Mouse (Mus musculus) kidney, postnatal 36 days (tissue): Measurements from ENCODE around the gene Gpc3.
"Not testable (repeated sequence)": the region's sequence is repeated elsewhere in the genome, so short reads cannot be mapped to it uniquely, and the experiment has no call there.

Experiments used
- DNase-seq, 2 experiments: peaks; one replicate each; pipeline ENCODE4 v3.0.0; 2021 to 2022; ENCODE audit warnings: mixed read lengths in 2 of 2

The Gpc3 gene

DNA sequence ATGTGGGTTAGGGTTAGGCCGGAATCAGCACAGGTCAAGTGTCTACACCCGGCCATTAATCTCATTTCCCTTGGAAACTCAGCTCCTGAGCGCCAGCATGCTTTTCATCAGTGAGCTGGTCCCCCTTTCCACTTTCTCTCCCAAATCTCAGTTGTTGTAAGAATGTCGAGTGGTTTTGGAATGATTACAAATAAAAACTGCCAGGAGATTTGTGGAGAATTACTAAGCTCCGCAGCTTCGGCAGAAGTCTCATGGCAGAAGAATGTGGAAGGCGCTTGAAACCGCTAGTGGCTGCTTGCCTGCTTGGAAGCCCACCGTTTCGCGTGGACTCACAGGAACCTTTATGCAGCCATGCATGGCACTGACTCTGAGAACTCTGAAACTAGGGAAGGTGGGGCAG is 351.8 kb downstream of the Gpc3 start:
- peak in 1 of 2 experiments; percentile 6 for DNase-seq

DNA sequence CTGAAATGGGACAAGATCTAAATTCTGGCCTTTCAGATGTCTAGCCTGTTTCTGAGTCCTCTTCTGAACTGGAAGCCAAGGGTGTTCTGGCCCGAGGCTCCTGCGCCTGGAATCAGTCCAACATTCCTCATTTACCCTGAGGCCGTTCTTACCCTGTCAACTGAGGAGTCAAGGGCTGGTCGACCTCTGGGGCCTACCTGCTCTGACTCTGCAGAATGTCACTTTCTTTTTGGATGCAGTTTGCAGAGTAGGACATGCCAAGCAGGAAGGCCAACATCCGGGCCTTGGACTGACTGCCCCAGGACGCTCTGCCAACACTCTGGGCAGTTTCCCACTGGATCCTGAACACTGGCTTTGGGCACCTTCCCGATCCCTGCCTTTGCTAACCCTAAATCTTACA is 352.2 kb downstream of the Gpc3 start:
- DNase-seq: peak; percentile 44 to 49

DNA sequence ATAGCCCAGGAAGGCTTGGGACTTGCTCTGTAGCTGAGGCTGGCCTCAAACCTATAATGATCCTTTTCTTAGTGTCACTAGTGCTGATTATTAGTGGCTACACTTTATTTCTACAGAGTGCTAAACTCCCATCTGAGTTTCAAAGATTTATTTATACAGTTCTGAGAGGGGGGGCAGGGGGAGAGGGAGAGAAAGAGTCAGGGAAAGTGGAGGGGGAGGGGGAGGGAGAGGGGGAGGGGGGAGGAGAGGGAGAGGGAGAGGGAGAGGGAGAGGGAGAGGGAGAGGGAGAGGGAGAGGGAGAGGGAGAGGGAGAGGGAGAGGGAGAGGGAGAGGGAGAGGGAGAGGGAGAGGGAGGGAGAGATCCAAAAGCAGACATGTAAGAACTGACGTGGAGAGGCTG is 354.0 kb downstream of the Gpc3 start:
- not testable (repeated sequence) for DNase-seq

DNA sequence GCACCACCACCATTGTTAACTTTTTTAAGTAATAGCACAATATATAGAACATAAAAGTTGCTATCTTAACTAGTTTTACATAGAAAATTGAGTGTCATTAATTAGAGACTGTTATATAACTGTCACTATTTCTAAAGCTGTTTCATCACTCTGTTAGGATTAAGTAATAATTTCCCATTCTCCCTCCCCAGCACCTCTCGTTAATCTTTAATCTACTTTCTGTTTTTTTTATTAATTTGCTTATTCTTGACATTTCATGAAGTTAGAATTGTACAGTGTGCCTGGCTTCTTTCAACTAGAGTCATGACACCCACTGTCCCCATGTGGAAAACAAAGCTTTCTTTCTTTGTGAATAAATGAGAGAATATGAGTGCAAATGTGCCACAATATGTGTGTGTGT is 359.2 kb downstream of the Gpc3 start:
- DNase-seq: peak in 1 of 2 experiments; percentile 2

DNA sequence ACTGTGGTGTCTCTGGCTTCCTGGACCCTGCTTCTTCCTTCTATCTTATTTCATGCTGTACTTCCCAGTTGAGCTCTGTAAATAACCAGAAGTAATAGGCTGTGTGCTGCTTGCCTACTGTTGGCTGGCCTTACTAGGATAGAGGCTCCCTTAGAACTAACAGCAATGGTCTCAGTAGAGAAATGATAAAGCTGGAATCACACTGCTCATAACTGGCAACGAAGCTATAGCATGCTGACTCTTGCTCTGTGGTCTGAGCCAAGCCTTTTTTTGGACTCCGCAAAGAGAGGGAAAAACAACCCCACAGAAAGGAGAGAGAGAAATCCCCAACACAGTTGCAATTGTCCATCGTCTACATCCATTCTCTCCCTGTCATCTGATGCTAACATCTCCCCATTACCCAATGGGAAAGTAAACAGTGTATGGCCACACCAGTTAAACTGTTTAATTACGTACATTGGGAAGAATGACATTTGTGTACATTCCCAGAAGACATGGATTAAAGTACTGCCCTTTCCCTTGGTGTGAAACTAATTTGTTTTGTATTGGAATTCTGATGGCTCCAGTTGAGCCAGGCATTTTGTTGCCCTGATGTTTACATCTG is 368.0 kb downstream of the Gpc3 start:
- DNase-seq: no peak

DNA sequence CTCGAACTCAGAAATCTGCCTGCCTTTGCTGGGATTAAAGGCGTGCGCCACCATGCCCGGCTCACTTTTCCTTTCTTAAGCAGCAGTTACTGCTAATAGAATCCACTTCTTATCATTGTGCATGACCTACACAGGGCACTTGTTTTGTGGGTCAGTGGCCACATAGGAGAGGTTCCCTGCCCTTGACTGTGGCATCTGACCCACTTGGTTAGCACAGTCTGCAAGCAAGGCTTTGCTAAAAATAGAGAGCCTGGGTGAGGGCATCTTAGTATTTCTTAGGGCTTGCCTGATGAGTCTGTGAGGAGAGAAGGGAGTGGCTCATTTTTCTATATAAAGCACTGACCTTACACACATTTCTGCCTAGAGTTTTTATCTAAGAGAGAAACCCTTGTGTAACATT is 376.3 kb downstream of the Gpc3 start:
- DNase-seq: no peak

DNA sequence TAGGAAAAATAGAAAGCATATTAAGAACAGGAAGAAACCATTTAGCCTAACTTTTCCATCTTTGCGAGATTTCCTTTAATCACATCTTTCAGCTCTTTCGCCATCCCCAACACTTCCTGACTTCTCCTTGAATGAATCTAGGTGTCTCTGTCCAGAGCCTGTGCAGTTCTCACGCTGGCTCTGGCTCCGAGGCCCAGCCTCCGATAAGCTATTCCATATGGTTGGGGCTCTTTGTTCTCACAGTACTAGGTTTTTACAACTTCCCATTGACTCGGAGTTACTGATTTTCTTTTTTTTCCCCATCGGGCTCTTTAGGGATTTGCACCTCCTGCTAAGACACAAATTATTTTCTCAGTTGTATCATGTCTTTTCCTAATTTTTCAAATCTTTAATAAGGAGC is 381.8 kb downstream of the Gpc3 start:
- DNase-seq: no peak

DNA sequence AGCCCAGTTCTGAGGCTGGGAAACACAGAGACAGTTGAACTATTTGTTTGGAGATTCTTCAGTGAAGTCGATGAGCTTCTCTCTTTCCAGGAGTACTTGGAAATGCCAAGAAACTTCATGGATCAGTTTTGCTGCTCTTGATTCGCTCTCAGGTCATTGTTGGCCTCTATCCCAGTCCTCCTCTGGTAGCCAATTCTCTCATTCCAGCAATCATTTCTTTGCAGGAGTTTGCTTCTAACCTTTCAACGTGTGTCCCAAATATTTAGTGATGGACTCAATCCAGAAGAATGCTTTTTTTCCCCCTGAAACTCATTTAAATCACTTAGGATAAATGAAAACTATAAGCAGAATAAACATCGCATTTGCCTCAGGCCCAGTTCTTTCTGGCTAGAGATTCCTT is 383.0 kb downstream of the Gpc3 start:
- DNase-seq: no peak
